9 mouse cellular contexts compared by ENCODE assay signal in genomic region chr3:101213212-101213562, GRCm38 (mm10).
DNase-seq lines count a peak whose midpoint lies in the region; ATAC-seq and TF ChIP-seq lines count a peak whose summit lies in the region.
"Had no signal": no experiment of that assay in that cellular context is flagged by ENCODE, and none has a peak within 500 bp of the region (broad histone marks: within the 10 kb centered on the region; RNA-seq: fewer than 3 reads in every experiment).

No protein-coding gene starts in this region.

- H3K4me2 ChIP-seq in hindbrain, postnatal 0 days (ENCODE audit: low read depth, low read length): no peak overlapping the region
- peak overlapping the region; percentile 24; the same call in 1 of the 2 replicates for H3K4me2 ChIP-seq in midbrain, embryonic 11.5 days

- no peaks in the 10 kb centered on the region for H3K27me3 ChIP-seq in embryonic facial prominence, embryonic 10.5 days (replicated peaks; ENCODE audit: low read depth, poor library complexity, severe bottlenecking)
- H3K27me3 ChIP-seq in hindbrain, postnatal 0 days (ENCODE audit: insufficient read depth, low read length): no peaks in the 10 kb centered on the region
- H3K27me3 ChIP-seq in midbrain, embryonic 11.5 days (ENCODE audit: control insufficient read depth, insufficient read depth, low read length): no peaks in the 10 kb centered on the region

- no peak overlapping the region for H3K9ac ChIP-seq in hindbrain, postnatal 0 days (replicated peaks; ENCODE audit: low read length)
- H3K9ac ChIP-seq in midbrain, embryonic 11.5 days (ENCODE audit: low read length): peak overlapping the region; percentile 49

- no peaks in the 10 kb centered on the region for H3K36me3 ChIP-seq in embryonic facial prominence, embryonic 10.5 days (replicated peaks)
- no peaks in the 10 kb centered on the region for H3K36me3 ChIP-seq in hindbrain, postnatal 0 days (ENCODE audit: insufficient read depth, low read length)
- H3K36me3 ChIP-seq in midbrain, embryonic 11.5 days (ENCODE audit: control insufficient read depth, insufficient read depth, low read length): no peaks in the 10 kb centered on the region

- H3K9me3 ChIP-seq in embryonic facial prominence, embryonic 10.5 days: no peaks in the 10 kb centered on the region
- no peaks in the 10 kb centered on the region for H3K9me3 ChIP-seq in hindbrain, postnatal 0 days (ENCODE audit: low read length)
- no peaks in the 10 kb centered on the region for H3K9me3 ChIP-seq in midbrain, embryonic 11.5 days (ENCODE audit: control insufficient read depth, low read length)

- intact Hi-C loops in left cerebral cortex, postnatal 25 days (cut with DNase I): no loop called here

- H3K4me1 ChIP-seq in embryonic facial prominence, embryonic 10.5 days: peaks cover 21% of the 10 kb centered on the region
- peaks cover 17% of the 10 kb centered on the region for H3K4me1 ChIP-seq in hindbrain, postnatal 0 days (ENCODE audit: insufficient read depth, low read length)
- H3K4me1 ChIP-seq in midbrain, embryonic 11.5 days (ENCODE audit: control insufficient read depth, insufficient read depth, low read length): peaks cover 16% of the 10 kb centered on the region

- DNase-seq in gastrocnemius, postnatal 10 days: peak; percentile 15
- no peak for DNase-seq in gastrocnemius, adult 8-10 months (ENCODE audit: low spot score in 2 of 2)
- DNase-seq in embryonic facial prominence, embryonic 10.5 days (ENCODE audit: low spot score): no peak
- no peak for DNase-seq in hindbrain, postnatal 0 days (ENCODE audit: low spot score)
- no peak for DNase-seq in midbrain, embryonic 11.5 days (ENCODE audit: low spot score, missing footprints)
- DNase-seq in right cerebral cortex, postnatal 4 days: no peak
- no peak for DNase-seq in left cerebral cortex, postnatal 25 days (ENCODE audit: low spot score in 2 of 2)
- no peak for DNase-seq in cerebellum, postnatal 36 days
- DNase-seq: cerebellum, adult 11 months had no signal

- WGBS in embryonic facial prominence, embryonic 10.5 days: 64% methylated on average over 4 of the region's 4 CpGs
- WGBS in hindbrain, postnatal 0 days: 43% methylated on average over 4 of the region's 4 CpGs
- WGBS in midbrain, embryonic 11.5 days: 67% methylated on average over 4 of the region's 4 CpGs

- ATAC-seq in hindbrain, postnatal 0 days: no peak
- ATAC-seq in midbrain, embryonic 11.5 days (ENCODE audit: low FRiP score): no peak; the same call in 1 of the 2 replicates

- H3K4me3 ChIP-seq in embryonic facial prominence, embryonic 10.5 days: no peak overlapping the region
- no peak overlapping the region for H3K4me3 ChIP-seq in hindbrain, postnatal 0 days (ENCODE audit: low read length)
- H3K4me3 ChIP-seq in midbrain, embryonic 11.5 days (ENCODE audit: low read depth, low read length): no peak overlapping the region

- H3K27ac ChIP-seq in embryonic facial prominence, embryonic 10.5 days (replicated peaks): peak overlapping the region; percentile 80
- peak overlapping the region; percentile 85 for H3K27ac ChIP-seq in hindbrain, postnatal 0 days
- peak overlapping the region; percentile 63 for H3K27ac ChIP-seq in midbrain, embryonic 11.5 days (ENCODE audit: low read depth, low read length)

- no peak for TF ChIP-seq CTCF in hindbrain, postnatal 0 days (IDR thresholded peaks at IDR 0.05; ENCODE audit: low read depth)
